Mouse (Mus musculus): ENCODE results near the gene Tm9sf2.

Gene Tm9sf2

DNA sequence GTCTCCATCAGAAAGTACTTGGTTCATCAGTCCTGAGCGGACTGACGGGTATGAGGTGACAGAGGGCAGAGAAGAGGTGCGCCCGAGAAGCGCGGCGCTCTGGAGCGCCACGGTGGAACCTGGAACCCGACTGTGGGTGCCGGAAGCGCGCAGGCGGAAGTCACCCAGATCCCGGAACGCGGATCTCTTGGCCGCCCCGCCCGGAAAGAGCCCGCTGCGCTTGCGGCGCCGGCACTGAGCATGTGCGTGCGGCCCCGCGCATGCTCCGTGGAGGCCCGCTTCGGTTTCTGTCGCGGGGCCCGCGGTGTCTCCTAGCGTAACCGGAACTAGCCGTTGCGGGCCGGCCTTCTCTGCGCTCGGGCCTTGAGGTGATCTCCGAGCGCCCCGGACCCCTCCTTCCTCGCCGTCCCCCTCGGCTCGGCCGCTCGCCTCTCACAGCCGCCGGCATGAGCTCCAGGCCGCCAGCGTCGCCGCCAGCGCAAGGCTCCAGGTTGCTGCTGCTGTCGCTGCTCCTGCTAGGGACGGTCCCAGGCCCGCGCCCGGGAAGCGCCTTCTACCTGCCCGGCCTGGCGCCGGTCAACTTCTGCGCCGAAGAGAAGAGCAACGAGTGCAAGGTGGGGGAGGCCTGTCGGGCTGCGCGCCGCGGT, at the start of gene Tm9sf2:
Tm9sf2 (plus strand) TSS at position 217 of the 647 bp plus-strand sequence.
- under 1% methylated on average over 76 of the region's 76 CpGs for WGBS

DNA sequence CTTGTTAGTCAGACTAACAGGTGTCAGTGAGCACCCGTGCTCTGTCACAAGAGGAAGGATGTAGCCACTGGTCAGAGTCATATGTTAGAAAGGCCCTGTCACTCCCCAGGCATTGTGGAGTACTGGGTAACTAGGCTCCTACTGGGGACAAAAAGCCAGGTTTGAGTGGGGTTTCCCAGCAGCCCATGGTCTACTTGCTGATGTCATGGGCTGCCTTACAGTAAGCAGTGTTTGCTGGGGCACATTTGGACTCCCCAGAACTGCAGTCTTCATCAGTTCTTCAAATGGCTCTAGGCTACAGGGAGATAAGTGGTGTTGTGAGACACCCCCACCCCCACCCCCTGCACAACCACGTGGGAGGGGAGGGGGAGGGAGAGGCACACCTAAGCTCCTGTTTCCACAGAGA, 48.9 kb upstream of the Tm9sf2 start:
- WGBS: 39% methylated on average over 2 of the region's 2 CpGs

DNA sequence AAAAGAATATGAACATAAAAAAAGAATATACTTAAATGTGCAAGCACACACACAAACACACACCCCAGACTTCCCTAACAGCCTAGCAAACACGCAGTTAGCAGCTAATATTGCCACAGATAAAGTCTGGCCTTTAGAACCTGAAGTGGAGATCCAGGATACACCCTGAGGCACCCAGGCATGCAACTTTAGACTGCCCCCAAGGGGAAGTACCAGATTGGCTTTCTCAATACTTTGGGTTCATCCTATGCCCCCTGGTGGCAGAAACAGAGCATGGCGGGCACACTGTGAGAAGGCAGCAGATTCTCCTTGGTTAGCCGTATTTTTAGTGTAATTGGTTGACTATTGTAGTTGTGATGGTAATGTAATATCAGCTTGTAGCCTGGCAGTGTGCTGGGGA, 46.2 kb upstream of the Tm9sf2 start:
- whole genome bisulfite sequencing: 10% methylated on average over 3 of the region's 3 CpGs

DNA sequence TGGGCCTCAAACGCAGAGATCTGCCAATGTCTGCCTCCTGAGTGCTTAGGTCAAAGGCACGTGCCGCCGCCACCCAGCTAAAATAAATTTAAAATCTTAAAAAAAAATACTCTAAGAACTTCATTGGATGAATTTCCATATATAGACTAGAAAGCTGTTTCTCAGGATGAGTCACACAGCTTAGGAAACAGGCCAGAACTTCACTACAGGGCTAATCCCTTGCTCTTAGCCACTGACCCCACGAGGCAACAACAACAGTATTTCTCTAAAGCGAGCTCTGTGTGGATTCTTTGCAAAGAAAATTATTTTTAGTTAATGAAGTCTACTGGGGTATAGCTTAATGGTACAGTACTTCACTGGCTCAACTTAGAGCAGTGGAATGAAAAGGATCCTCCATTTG, 45.5 kb upstream of the Tm9sf2 start:
- 49% methylated on average over 6 of the region's 6 CpGs for WGBS

DNA sequence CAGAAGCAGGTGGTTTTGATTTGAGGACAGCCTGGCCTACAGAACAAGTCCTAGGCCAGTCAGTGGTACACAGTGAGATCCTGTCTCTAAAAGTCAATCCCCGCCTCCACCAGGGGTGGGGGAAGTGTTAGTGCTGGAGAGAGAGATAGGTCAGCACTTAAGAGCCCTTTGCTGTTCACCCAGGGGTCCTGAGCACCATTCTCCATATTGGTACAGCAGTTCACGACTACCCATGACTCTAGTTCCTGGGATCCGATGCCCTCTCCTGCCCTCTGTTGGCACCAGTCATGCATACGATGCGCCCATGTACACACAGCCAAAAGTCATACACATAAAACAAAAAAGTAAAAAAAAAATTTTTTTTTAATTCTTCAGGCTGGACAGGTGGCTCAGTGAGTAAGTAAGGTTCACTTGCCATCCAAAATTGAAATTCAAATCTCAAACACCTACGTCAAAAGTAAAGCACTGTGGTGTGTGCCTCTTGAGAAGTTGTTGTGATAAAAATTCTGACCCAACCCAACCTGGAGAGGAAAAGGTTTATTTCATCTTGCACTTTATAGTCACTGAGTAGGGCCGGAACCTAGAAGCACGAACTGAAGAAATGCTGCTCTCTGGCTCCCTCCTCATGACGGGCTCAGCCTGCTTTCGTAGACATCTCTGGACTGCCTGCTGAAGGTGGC, 44.3 kb upstream of the Tm9sf2 start:
- WGBS: 91% methylated on average over 10 of the region's 10 CpGs

DNA sequence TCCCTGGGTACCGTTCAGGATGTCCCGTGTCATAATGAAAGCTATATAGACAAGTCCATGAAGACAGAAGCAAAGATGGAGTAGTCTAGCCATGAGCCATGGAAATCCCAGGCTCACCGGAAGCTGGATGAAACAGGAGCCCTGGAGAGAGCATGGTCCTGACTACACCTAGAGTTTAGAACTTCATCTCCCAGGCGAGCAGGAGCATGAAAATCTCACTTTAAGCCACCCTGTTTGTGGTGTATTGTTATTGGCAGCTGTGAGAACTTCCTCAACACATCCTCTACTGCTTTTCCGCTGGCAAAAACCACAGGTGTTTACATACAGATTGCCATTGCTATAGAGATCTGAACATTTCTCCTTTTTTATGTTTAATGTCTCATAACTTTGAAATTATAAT, 43.2 kb upstream of the Tm9sf2 start:
- 77% methylated on average over 5 of the region's 5 CpGs for WGBS

DNA sequence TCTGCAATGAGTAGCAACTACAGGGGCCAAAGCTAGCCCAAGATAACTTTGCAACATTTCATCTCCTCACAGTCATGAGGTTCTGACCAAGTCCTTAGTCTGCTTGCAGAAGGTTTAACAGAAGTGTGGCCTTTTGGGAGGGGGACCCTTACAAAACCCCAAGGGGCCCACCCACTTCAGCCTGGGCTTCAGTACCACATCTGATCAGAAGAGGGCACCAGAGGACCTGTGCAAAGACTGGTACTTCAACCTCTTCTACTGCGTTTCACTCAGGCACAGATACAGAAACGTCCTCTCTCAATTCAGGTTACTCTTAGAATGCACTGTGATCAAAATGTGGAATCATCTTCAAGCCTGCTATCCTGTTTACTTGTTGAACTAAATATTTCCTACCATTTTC, 42.3 kb upstream of the Tm9sf2 start:
- WGBS: 0% methylated on average over 2 of the region's 2 CpGs

DNA sequence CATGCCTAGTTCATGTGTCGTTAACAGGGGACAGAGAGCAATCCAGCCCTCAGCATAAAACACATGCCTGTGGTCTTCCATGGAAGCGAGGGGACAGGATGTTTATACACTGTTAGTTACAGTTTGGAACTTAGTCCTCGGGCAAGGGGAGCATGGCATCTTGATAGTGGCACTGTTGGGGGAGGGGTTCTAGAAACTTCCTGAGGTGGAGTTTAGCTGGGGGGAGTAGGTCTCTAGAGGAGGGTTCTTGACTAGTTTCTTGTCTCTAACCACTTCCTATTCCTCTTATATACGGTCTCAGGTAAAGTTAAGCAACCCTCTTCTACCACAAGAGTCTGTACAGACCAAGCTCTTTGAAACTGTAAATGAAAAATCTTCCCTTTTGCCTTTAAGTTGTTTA, 40.6 kb upstream of the Tm9sf2 start:
- 81% methylated on average over 4 of the region's 4 CpGs for WGBS

DNA sequence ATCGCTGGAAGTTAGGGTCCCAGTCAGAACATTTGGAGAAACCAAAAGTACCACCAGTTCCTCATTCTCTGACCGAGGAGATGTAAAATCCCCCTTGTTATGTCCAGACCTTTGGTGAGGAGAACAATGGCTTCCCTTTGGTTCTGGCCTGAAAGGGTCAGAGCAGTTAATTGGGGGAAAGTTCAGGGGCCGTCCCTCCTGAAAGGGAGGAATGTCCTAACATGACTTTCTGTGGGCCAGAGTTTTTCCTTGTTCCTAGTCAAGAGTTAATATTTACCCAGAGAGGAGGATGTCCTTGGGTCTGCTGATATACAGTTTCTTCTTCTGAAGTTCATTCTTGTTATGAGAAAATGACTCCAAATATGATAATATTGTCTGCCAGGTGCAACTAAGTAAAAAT, 38.8 kb upstream of the Tm9sf2 start:
- 65% methylated on average over 3 of the region's 3 CpGs for WGBS

DNA sequence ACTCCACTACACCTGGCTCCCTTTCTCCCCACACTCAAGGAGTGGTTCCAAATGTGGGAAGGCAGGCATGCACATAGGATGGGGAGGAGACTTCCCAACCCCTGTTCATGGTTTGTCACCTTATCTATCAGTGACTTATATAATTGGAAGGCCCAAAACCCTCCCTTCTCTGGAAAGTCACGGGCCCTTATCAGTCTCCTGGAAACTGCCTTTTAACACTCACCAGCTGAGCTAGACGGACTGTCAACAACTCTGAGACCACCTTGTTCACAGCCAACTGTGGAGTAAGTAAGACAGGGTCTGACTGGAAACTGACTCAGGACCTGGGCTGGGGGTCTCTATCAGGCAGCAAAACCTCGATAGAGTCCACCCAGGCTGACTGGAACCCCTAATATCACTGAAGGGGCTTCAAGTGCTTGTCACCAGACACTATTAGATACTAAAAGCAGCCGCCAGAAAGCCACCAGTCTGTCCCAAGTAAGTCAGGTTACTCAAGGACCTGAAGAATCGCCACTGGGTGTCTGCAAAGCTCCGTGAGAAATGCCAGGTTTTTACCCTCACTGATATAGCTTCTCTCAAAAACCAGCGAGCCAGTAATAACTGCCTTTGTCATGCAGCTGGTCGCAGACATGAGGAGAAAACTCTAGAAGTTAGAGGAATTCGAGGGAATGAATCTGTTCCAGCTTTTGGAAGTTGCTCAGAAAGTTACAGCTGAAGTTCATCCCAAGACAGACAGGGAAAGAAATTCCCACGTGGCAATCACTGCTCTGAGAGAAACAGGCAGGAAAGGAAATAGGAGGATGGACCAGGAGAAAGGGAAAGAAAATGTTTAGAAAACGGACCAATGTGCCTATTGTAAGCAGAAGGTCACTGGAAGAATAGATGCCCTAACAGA, 37.8 kb upstream of the Tm9sf2 start:
- 65% methylated on average over 11 of the region's 11 CpGs for WGBS

DNA sequence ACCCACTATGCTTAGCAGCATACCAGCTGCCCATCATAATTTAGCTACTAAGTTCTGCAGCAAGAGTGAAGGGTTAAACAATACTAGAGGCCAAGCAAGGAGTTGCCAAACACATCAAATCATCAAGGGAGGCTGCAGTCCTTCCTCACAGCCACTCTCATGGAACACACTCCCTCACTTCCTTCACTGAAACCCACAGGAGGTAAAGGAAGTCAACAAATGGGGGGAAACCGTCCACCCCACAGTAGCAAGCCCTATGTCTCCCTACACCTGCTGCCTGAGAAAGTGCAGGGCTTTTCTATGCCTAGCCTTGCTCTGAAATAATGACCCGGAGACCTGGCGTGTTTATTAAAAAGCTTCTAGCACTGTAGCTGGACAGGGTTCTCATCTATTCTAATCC, 36.9 kb upstream of the Tm9sf2 start:
- 80% methylated on average over 3 of the region's 3 CpGs for WGBS

DNA sequence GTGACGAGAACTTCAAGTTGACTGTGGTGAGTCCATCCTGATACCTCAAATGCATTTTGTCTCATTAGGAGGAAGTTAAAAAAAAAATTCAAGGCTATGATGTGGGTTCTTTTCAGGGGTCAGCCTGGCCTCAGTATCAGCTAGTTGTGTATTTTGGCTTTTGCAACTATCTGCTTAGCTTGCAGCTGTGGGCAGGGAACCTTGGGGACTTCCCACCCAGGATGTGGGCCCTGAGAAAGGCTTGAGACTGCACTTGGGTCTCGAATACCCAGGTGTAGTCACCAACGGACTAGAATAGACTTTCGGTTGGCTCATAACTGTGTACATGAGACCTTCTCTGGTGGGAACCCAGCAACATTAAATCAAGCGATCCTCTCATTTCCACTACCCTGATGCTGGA, 33.4 kb upstream of the Tm9sf2 start:
- WGBS: 95% methylated on average over 5 of the region's 5 CpGs

DNA sequence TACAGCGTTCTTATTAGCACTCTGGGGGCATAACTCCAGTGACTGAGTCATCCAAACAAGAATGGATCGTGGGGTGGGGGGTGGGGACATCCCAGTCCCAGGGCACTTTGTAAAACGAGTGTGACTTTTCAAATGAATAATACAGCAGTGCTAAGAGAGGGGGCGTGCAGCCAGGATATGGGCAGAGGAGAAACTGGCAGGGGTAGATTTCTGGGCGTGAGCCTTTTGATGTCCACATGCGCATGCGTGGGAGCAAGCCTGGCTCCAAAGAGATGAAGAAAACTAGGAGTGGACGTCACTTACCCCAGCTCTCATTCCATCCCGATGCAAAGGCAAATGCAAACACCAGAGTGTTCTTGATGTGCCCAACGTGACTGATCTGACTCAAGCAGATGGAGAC, 32.5 kb upstream of the Tm9sf2 start:
- WGBS: 60% methylated on average over 10 of the region's 10 CpGs

DNA sequence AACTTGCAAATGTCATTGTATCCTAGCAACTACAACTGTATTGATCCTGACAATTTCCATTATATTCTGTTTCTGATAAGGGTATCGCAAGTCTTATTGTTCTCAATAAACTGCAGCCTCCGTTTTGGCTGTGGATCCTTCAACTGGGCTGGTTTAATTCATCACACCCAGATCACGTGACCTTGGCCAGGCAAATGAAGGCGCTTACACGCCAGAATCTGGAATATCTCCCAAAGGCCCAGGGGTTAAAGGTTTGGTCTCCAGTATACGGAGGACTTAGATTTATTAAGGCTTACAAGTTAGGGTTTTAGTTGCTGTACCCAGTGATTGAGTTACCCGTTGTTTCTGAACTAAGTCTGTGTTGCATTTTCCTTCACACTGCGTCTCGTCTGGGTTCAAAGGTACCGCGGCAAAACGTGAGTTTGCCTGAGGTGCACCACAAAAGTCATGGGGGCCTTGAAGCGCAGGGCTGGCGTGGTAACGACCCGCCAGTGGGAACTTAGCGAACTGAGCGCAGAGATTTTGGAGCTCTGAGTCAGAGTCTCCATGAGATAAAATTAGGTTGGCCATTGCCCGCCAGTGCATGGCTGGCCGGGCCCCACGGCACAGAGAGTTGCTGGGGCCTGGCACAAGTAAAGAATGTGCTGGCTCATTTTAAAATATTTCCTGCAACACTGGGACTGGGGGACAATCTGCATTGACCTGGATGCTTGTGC, 31.2 kb upstream of the Tm9sf2 start:
- 87% methylated on average over 21 of the region's 21 CpGs for whole genome bisulfite sequencing

DNA sequence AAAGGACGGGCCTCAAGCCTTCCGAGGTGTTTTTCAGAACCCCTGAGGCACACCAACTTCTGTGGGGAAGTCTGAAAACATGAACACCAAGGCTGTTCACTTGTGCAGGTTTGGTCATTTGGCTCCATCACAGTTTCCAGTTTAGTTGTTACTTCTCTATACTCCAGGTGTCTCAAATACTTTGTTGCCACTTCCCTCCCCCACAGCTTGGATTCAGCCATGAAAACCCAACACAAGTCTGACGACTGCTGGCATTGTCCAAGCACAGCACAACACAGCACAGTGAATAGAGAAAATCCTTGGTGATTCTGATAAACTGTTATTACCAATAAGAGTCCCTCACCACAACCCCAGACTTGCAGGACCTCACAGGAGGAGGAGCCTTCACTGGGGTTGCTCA, 29.8 kb upstream of the Tm9sf2 start:
- 88% methylated on average over 3 of the region's 3 CpGs for WGBS

DNA sequence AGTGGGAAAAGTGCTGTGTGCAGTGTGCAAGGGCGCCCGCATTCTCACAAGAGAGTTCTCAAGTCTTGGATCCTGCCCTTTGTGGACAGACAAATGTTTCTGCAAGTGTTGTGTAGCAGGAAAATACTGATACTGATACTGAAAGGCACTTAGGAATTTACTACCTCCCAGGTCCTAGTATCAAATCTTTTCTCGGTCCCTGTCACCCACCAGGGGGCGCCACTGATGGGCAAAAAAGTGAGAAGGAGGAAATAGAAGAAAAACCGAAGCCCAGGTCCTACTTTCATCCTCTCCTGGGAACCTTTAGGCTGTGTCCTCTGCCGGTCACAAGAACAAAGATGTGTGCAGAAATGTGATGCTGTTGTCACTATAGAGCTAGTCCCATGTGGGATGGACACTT, 27.4 kb upstream of the Tm9sf2 start:
- 46% methylated on average over 6 of the region's 6 CpGs for WGBS

DNA sequence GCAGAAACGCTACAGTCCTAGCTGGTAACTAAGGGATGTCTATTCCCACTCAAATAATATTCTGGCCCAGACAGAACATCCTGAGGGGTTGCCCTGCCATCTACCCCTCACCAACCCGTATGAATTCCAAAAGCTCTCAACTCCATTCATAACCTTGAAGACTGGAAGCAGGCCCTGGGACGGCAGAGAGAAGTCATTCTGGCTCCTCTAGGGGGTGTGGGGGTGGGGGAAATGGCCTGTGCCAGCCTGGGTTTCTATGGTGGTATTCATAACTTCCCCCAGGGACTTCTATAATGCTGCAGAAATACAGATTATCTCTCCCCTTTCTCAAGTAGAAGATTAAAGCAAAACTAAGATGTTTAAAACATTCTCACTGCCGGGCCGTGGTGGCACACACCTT, 26.9 kb upstream of the Tm9sf2 start:
- WGBS: 82% methylated on average over 5 of the region's 5 CpGs

DNA sequence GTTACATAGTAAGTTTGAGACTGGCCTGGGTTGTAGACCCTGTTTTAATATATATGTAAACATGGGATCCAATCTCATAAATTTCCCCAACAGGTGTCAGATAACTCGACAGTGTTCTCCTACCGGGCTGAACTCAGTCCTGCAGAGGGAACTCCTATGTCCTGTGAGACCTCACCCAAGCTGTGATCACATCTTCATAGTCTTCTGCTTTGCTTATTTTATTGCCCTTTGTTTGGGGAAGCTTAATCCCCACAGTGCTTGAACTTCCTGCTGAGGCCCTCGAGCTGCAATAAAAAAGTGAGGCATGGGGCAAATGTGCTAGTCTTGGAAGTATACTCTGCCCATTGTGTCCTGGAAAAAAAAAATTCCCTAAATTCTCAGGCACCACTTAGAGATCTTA, 25.5 kb upstream of the Tm9sf2 start:
- WGBS: 55% methylated on average over 3 of the region's 3 CpGs

DNA sequence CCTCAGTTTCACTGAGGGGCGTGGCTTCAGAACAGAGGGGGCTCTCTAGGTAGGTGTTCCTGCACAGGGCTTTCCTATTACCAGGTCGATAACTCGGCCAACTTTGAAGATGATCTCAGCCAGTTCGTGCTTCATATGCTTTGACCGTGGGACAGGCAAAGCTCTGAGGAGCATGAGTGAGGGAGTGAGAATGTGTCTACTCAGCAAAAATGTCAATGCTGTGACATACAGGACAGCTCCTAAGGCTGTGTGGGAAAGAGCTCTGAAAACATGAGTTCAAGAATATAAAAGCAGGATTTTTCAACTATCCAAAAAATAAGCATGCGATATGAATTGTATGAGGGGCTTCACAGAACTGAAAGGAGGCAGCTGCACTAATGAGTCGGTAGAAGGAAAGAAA, 23.3 kb upstream of the Tm9sf2 start:
- WGBS: 86% methylated on average over 7 of the region's 7 CpGs

DNA sequence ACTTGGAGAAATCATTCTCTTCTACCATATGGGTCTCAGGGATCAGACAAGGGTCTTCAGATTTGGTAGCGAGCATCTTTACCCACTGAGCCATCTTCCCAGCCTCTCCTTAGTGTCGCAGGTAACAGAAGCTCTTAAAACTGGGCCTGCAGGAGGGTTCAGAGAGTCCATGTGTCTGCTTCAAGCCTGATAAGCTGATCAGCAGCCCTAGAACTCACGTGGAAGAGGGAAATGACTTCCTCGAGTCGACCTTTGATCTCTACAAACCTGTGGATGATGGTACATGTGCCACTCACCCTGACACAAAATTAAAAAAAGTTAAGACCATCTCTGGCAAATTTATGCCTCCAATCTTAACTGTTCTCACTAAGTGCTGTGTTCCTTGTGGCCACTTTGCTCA, 18.9 kb upstream of the Tm9sf2 start:
- 87% methylated on average over 5 of the region's 5 CpGs for WGBS

DNA sequence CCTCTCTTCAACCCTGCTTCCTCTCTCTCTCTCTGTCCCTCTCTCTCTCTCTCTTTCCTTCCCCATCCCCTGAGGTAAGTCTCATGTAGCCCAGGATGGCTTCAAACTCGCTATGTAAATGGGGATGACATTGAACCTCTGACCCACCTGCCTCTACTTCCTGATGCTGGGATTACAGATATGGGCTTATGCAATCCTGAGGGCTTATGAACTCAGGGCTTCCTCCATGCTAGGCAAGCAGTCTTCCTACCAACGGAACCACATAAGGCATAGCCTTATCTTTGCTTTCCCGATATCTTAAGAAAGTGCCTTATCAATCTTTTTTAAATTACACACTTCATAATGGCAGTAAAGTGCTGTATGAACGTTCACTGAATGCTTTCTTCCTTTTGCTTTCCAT, 14.5 kb upstream of the Tm9sf2 start:
- WGBS: 93% methylated on average over 4 of the region's 4 CpGs

DNA sequence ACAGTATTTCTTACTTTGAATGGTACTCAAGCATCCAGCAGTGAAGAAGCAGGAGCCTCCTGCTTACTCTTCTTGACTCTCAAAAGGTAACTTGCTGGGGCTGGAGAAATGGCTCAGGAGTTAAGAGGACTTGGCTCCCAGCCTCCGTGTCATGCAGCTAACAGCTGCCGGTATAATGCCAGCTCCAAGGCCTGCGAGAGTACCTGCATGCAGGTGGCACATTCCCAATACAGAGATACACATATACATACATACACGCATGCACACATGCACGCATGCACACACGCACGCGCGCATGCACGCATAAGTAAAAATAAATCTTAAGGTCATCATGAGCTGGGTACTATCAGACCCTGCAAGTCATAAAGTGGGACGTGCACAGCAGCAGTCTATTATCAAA, 10.5 kb upstream of the Tm9sf2 start:
- 98% methylated on average over 11 of the region's 11 CpGs for WGBS

Data from cerebral cortex, adult 2 months (tissue).